Mouse (Mus musculus): ENCODE results near the gene Rilpl1. TPM values are rescaled to one million over a fixed set of nuclear protein-coding genes. Genes with fewer than 3 reads are reported as not detected.
"Not testable (repeated sequence)": the region's sequence is repeated elsewhere in the genome, so short reads cannot be mapped to it uniquely, and the experiment has no call there.

Gene Rilpl1
- polyA plus RNA-seq, 1 experiment from 2014 or later, result 21.6 TPM

- not testable (repeated sequence) for H3K4me3 ChIP-seq (ENCODE audit: low read depth, low read length); H3K27me3 ChIP-seq (ENCODE audit: control insufficient read depth, insufficient read depth, low read length); H3K4me1 ChIP-seq (replicated peaks; ENCODE audit: control insufficient read depth, insufficient read depth, low read length); ATAC-seq (replicated peaks; ENCODE audit: low FRiP score); H3K9ac ChIP-seq (ENCODE audit: low read length); H3K4me2 ChIP-seq (ENCODE audit: low read depth, low read length, severe bottlenecking); H3K9me3 ChIP-seq (ENCODE audit: control insufficient read depth, low read length); H3K27ac ChIP-seq (ENCODE audit: low read depth, low read length); DNase-seq (ENCODE audit: low spot score)
- peaks cover 21% of the 10 kb centered on the region for H3K36me3 ChIP-seq (ENCODE audit: control insufficient read depth, insufficient read depth, low read length)
- WGBS, result 96% methylated on average over 14 of the region's 14 CpGs
Observed at GRCm38 (mm10) chr5:124460922-124461321, 70.3 kb downstream of the Rilpl1 start.

GRCm38 (mm10) chr5:124456762-124457161 is 74.4 kb downstream of the Rilpl1 start:
- ATAC-seq (replicated peaks; ENCODE audit: low FRiP score) (no peak), DNase-seq (ENCODE audit: low spot score) (no peak)
- Histone ChIP-seq H3K9me3 (ENCODE audit: control insufficient read depth, low read length) (no peaks in the 10 kb centered on the region), H3K36me3 (ENCODE audit: control insufficient read depth, insufficient read depth, low read length) (peaks cover 15% of the 10 kb centered on the region), H3K27ac (ENCODE audit: low read depth, low read length) (no peak overlapping the region), H3K4me2 (ENCODE audit: low read depth, low read length, severe bottlenecking) (no peak overlapping the region), H3K27me3 (ENCODE audit: control insufficient read depth, insufficient read depth, low read length) (no peaks in the 10 kb centered on the region), H3K4me3 (ENCODE audit: low read depth, low read length) (no peak overlapping the region), H3K4me1 (replicated peaks; ENCODE audit: control insufficient read depth, insufficient read depth, low read length) (no peaks in the 10 kb centered on the region), H3K9ac (ENCODE audit: low read length) (no peak overlapping the region)
- WGBS, result 93% methylated on average over 6 of the region's 6 CpGs

GRCm38 (mm10) chr5:124454082-124454419 is 77.1 kb downstream of the Rilpl1 start:
- H3K4me1 ChIP-seq (replicated peaks; ENCODE audit: control insufficient read depth, insufficient read depth, low read length), result no peaks in the 10 kb centered on the region
- no peaks in the 10 kb centered on the region for H3K27me3 ChIP-seq (ENCODE audit: control insufficient read depth, insufficient read depth, low read length)
- 83% methylated on average over 1 of the region's 1 CpGs for WGBS
- DNase-seq (ENCODE audit: low spot score) (no peak), ATAC-seq (replicated peaks; ENCODE audit: low FRiP score) (no peak)
- no peak overlapping the region for H3K27ac ChIP-seq (ENCODE audit: low read depth, low read length)
- no peaks in the 10 kb centered on the region for H3K9me3 ChIP-seq (ENCODE audit: control insufficient read depth, low read length)
- H3K4me3 ChIP-seq (ENCODE audit: low read depth, low read length), result no peak overlapping the region
- H3K9ac ChIP-seq (ENCODE audit: low read length), result no peak overlapping the region
- H3K36me3 ChIP-seq (ENCODE audit: control insufficient read depth, insufficient read depth, low read length), result peaks cover 29% of the 10 kb centered on the region
- H3K4me2 ChIP-seq (ENCODE audit: low read depth, low read length, severe bottlenecking), result no peak overlapping the region

- Histone ChIP-seq H3K27ac (ENCODE audit: low read depth, low read length) (no peak overlapping the region), H3K9ac (ENCODE audit: low read length) (no peak overlapping the region), H3K27me3 (ENCODE audit: control insufficient read depth, insufficient read depth, low read length) (no peaks in the 10 kb centered on the region), H3K9me3 (ENCODE audit: control insufficient read depth, low read length) (no peaks in the 10 kb centered on the region), H3K4me3 (ENCODE audit: low read depth, low read length) (no peak overlapping the region), H3K36me3 (ENCODE audit: control insufficient read depth, insufficient read depth, low read length) (peaks cover 28% of the 10 kb centered on the region), H3K4me1 (replicated peaks; ENCODE audit: control insufficient read depth, insufficient read depth, low read length) (no peaks in the 10 kb centered on the region), H3K4me2 (ENCODE audit: low read depth, low read length, severe bottlenecking) (no peak overlapping the region)
- ATAC-seq (replicated peaks; ENCODE audit: low FRiP score), result no peak
- WGBS, result 88% methylated on average over 13 of the region's 13 CpGs
- no peak for DNase-seq (ENCODE audit: low spot score)
Observed at GRCm38 (mm10) chr5:124453339-124454081, 77.7 kb downstream of the Rilpl1 start.

GRCm38 (mm10) chr5:124452494-124453228 is 78.5 kb downstream of the Rilpl1 start:
- Histone ChIP-seq H3K4me2 (ENCODE audit: low read depth, low read length, severe bottlenecking) (no peak overlapping the region), H3K4me1 (replicated peaks; ENCODE audit: control insufficient read depth, insufficient read depth, low read length) (no peaks in the 10 kb centered on the region; the same call in 1 of the 2 replicates), H3K9me3 (ENCODE audit: control insufficient read depth, low read length) (no peaks in the 10 kb centered on the region), H3K27me3 (ENCODE audit: control insufficient read depth, insufficient read depth, low read length) (no peaks in the 10 kb centered on the region), H3K4me3 (ENCODE audit: low read depth, low read length) (no peak overlapping the region), H3K27ac (ENCODE audit: low read depth, low read length) (no peak overlapping the region), H3K9ac (ENCODE audit: low read length) (no peak overlapping the region), H3K36me3 (ENCODE audit: control insufficient read depth, insufficient read depth, low read length) (peaks cover 26% of the 10 kb centered on the region)
- no peak for ATAC-seq (replicated peaks; ENCODE audit: low FRiP score)
- no peak for DNase-seq (ENCODE audit: low spot score)
- 81% methylated on average over 15 of the region's 15 CpGs for WGBS

- no peak overlapping the region for H3K9ac ChIP-seq (ENCODE audit: low read length)
Observed at GRCm38 (mm10) chr5:124450641-124451340, 80.4 kb downstream of the Rilpl1 start.

GRCm38 (mm10) chr5:124450051-124450450 is 81.1 kb downstream of the Rilpl1 start:
- no peaks in the 10 kb centered on the region for H3K27me3 ChIP-seq (ENCODE audit: control insufficient read depth, insufficient read depth, low read length)
- H3K36me3 ChIP-seq (ENCODE audit: control insufficient read depth, insufficient read depth, low read length), result peaks cover 17% of the 10 kb centered on the region
- H3K9me3 ChIP-seq (ENCODE audit: control insufficient read depth, low read length), result no peaks in the 10 kb centered on the region
- no peak for DNase-seq (ENCODE audit: low spot score)
- H3K27ac ChIP-seq (ENCODE audit: low read depth, low read length), result no peak overlapping the region
- no peak overlapping the region for H3K4me2 ChIP-seq (ENCODE audit: low read depth, low read length, severe bottlenecking)
- no peak overlapping the region for H3K4me3 ChIP-seq (ENCODE audit: low read depth, low read length)
- 92% methylated on average over 7 of the region's 7 CpGs for WGBS
- H3K4me1 ChIP-seq (replicated peaks; ENCODE audit: control insufficient read depth, insufficient read depth, low read length), result peaks cover 14% of the 10 kb centered on the region
- no peak overlapping the region for H3K9ac ChIP-seq (ENCODE audit: low read length)
- ATAC-seq (replicated peaks; ENCODE audit: low FRiP score), result no peak

More at GRCm38 (mm10) chr5:124450641-124451340, 80.4 kb downstream of the Rilpl1 start:
- WGBS, result 89% methylated on average over 16 of the region's 16 CpGs
- Histone ChIP-seq H3K36me3 (ENCODE audit: control insufficient read depth, insufficient read depth, low read length) (peaks cover 17% of the 10 kb centered on the region), H3K27ac (ENCODE audit: low read depth, low read length) (no peak overlapping the region), H3K4me3 (ENCODE audit: low read depth, low read length) (no peak overlapping the region), H3K27me3 (ENCODE audit: control insufficient read depth, insufficient read depth, low read length) (no peaks in the 10 kb centered on the region), H3K4me2 (ENCODE audit: low read depth, low read length, severe bottlenecking) (no peak overlapping the region), H3K4me1 (replicated peaks; ENCODE audit: control insufficient read depth, insufficient read depth, low read length) (peaks cover 14% of the 10 kb centered on the region), H3K9me3 (ENCODE audit: control insufficient read depth, low read length) (no peaks in the 10 kb centered on the region)
- ATAC-seq (replicated peaks; ENCODE audit: low FRiP score) (no peak), DNase-seq (ENCODE audit: low spot score) (no peak)

GRCm38 (mm10) chr5:124449494-124449893 is 81.7 kb downstream of the Rilpl1 start:
- DNase-seq (ENCODE audit: low spot score) (no peak), ATAC-seq (replicated peaks; ENCODE audit: low FRiP score) (no peak)
- peaks cover 18% of the 10 kb centered on the region for H3K4me1 ChIP-seq (replicated peaks; ENCODE audit: control insufficient read depth, insufficient read depth, low read length)
- H3K27me3 ChIP-seq (ENCODE audit: control insufficient read depth, insufficient read depth, low read length), result no peaks in the 10 kb centered on the region
- H3K27ac ChIP-seq (ENCODE audit: low read depth, low read length), result no peak overlapping the region
- peaks cover 17% of the 10 kb centered on the region for H3K36me3 ChIP-seq (ENCODE audit: control insufficient read depth, insufficient read depth, low read length)
- no peak overlapping the region for H3K9ac ChIP-seq (ENCODE audit: low read length)
- WGBS, result 82% methylated on average over 6 of the region's 6 CpGs
- H3K4me3 ChIP-seq (ENCODE audit: low read depth, low read length), result no peak overlapping the region
- H3K9me3 ChIP-seq (ENCODE audit: control insufficient read depth, low read length), result no peaks in the 10 kb centered on the region
- H3K4me2 ChIP-seq (ENCODE audit: low read depth, low read length, severe bottlenecking), result no peak overlapping the region

Measured in forebrain, embryonic 11.5 days (tissue).